Mouse (Mus musculus) hindbrain, embryonic 16.5 days (tissue): ENCODE measurements around the gene Asb2. TPM values are rescaled to one million over a fixed set of nuclear protein-coding genes. Genes with fewer than 3 reads are reported as not detected.

ENCODE experiments used
- ATAC-seq: fragments of 200-750 bp; cut with Nextera tagmentation; 2 replicates; pipeline ENCODE4 v1.8.0; 2017; ENCODE audit warnings: moderate TSS enrichment, moderate library complexity
- H3K27ac ChIP-seq: fragments of 300-500 bp; sonication (generic); 2 replicates; pipeline ENCODE4 v1.5.1; 2014; ENCODE audit warnings: low read depth, mild to moderate bottlenecking, control low read depth, low read length, moderate library complexity
- H3K27me3 ChIP-seq: fragments of 300-500 bp; sonication (generic); replicated peaks from 2 replicates; pipeline ENCODE4 v1.6.1; 2014; ENCODE audit warnings: low read length; ENCODE audit not compliant: control insufficient read depth, insufficient read depth
- H3K36me3 ChIP-seq: fragments of 300-500 bp; sonication (generic); 2 replicates; pipeline ENCODE4 v1.6.1; 2014; ENCODE audit warnings: mild to moderate bottlenecking, low read length, moderate library complexity, mixed read lengths; ENCODE audit not compliant: control insufficient read depth, insufficient read depth
- H3K4me1 ChIP-seq: fragments of 300-500 bp; sonication (generic); 2 replicates; pipeline ENCODE4 v1.6.1; 2014; ENCODE audit warnings: low read depth, low read length; ENCODE audit not compliant: control insufficient read depth, insufficient read depth
- H3K4me2 ChIP-seq: fragments of 300-500 bp; sonication (generic); 2 replicates; pipeline ENCODE4 v1.6.1; 2014; ENCODE audit warnings: mild to moderate bottlenecking, low read length, control low read depth, moderate library complexity
- H3K4me3 ChIP-seq: fragments of 300-500 bp; sonication (generic); 2 replicates; pipeline ENCODE4 v1.5.1; 2014; ENCODE audit warnings: mild to moderate bottlenecking, low read length, control low read depth, moderate library complexity
- H3K9ac ChIP-seq: fragments of 300-500 bp; sonication (generic); 2 replicates; pipeline ENCODE4 v1.6.1; 2014; ENCODE audit warnings: low read depth, mild to moderate bottlenecking, control low read depth, low read length, moderate library complexity
- H3K9me3 ChIP-seq: fragments of 300-500 bp; sonication (generic); 2 replicates; pipeline ENCODE4 v1.6.1; 2014; ENCODE audit warnings: mild to moderate bottlenecking, low read length, moderate library complexity; ENCODE audit not compliant: control insufficient read depth
- WGBS: fragments of 180-500 bp; shearing (Covaris S2); extraction: QIAGEN DNeasy Blood & Tissue Kit; methylation state at CpG from one replicate; pipeline ENCODE4 v1.1.7; 2014; 5-methylcytosine and 5-hydroxymethylcytosine counted together
- polyA plus RNA-seq: library from polyadenylated mRNA; unstranded; fragments of >200 nt; fragmentation: Nextera tagmentation; extraction: Ambion mirVana; gene quantifications from 2 replicates; pipeline ENCODE4 v1.2.1, GENCODE M21; 2015

Gene Asb2
- 1.4 and 2.1 TPM in 2 replicates for polyA plus RNA-seq

DNA sequence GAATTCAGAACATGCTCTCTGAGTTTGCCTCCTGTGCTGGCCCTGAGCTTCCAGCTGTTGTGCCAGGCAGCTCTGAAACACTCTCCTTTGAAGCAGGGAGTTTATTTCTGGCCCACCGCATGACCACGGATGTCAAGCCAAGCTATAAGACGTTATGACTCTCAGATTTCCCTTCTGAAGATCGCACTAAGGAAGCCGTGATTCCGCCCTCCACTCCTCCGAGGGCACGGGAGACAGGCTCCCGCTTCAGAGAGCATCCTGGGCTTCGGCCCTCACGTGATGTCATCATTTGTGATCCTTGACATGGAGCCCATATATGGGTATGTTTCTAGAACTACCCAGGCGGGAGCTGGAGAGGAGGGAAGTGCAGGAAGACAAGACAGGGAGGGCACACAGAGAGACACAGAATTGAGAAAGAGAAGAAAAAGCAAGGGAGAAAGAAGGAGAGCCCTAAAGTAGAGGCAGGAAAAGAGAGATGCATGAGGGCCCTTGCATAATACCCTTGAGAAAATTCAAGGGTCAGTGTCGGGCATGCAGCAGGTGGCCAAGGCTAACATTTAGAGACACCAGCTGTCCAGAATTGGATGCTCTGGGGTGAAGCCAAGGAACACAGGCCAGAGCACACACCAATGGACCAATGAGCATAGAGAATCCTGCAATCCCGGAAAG is at the start of gene Asb2:
TSS of gene Asb2 (minus strand) at position 256 of the 669 bp plus-strand sequence.
- 70% methylated on average over 14 of the region's 14 CpGs for WGBS
- H3K27me3 ChIP-seq, result no peaks in the 10 kb centered on the region

DNA sequence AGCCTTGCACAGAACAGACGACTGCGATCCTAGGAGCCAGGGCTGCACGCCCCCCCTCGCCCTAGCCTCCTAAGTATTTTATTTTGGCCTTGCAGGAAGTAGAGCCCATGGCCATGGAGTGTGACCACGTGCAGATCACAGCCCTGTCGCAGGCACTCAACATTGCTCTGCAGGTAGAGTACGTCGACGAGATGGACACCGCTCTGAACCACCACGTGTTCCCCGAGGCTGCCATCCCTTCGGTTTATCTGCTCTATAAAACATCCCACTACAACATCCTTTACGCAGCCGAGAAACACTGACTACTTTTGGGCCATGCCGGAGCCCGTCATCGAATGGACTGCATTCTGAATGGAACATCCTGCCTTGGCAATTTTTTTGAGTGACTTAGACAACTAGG is 48.3 kb upstream of the Asb2 start:
- Histone ChIP-seq H3K27me3 (no peaks in the 10 kb centered on the region), H3K4me2 (no peak overlapping the region), H3K9ac (no peak overlapping the region), H3K4me3 (no peak overlapping the region), H3K4me1 (no peaks in the 10 kb centered on the region), H3K9me3 (no peaks in the 10 kb centered on the region), H3K27ac (no peak overlapping the region), H3K36me3 (peaks cover 46% of the 10 kb centered on the region)
- no peak for ATAC-seq
- WGBS, result 87% methylated on average over 18 of the region's 18 CpGs

More for the DNA sequence above, at the start of gene Asb2:
- Histone ChIP-seq H3K27ac (no peak within 1 kb of the TSS), H3K4me3 (no peak within 1 kb of the TSS), H3K9ac (no peak within 1 kb of the TSS), H3K4me1 (peaks cover 3% of the 10 kb centered on the region; the same call in 1 of the 2 replicates), H3K9me3 (no peaks in the 10 kb centered on the region), H3K36me3 (no peaks in the 10 kb centered on the region), H3K4me2 (no peak within 1 kb of the TSS)
- ATAC-seq, result no peak

DNA sequence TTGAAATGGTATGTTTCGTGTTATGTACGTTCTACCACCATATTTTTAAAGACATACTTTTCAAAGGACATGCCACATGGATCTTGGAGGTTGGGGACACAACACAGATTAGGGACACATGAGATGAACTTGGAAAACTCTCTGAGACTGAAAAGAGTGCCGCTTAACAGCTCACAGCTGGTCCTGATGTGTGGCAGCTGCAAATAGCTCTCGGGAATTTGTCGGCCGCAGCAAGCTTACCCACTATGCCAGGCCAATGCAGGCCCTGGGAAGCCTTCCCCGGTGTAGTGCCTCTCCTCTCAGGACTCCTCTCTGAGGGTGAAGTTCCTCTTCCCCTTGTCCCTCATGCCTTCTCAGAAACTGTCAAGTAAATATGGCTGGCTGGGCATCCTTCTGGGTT is 41.0 kb upstream of the Asb2 start:
- Histone ChIP-seq H3K4me3 (no peak overlapping the region), H3K4me2 (no peak overlapping the region), H3K36me3 (peaks cover 5% of the 10 kb centered on the region; the same call in 1 of the 2 replicates), H3K9me3 (no peaks in the 10 kb centered on the region), H3K4me1 (no peaks in the 10 kb centered on the region), H3K27ac (no peak overlapping the region), H3K9ac (no peak overlapping the region), H3K27me3 (no peaks in the 10 kb centered on the region)
- no peak for ATAC-seq
- WGBS, result 88% methylated on average over 7 of the region's 7 CpGs

DNA sequence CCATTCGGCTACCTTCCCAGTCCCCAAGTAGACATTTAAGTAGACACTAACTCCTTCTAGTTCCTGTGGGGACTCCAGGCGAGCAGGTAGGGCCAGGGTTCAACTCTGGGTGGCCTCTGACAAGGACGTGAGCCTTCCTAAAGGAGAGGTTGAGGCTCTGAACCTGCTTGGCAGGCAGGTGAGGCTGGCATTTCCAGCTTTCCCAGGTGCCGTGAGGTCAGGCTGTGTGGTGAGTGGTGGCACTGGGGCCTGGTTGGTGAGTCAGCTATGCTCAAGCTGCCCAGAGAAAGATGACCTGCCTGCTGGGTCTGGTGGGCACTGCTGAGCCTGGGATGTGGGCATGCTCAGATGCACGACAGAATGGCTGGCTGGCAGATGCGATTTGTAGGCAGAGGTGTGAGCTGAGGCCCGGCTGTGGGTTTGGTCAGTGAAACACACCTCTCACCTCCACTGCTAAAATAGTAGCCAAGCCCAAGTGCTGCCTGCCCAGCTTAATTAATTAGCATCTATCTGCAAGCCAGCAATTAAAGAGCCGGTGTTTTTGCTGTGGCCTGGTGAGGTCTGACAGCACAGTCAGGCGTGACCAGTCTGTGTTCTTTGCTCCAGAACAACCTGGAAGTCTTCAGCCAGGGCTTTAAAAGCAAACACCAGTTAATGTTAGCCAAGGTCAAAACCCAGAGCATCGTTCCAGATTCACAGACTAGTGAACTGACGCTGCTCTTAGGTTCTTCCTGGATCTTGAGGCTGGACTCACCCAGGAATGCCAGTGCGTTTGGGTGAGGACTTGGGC is 39.9 kb upstream of the Asb2 start:
- H3K27me3 ChIP-seq, result no peaks in the 10 kb centered on the region
- ATAC-seq, result no peak
- no peak overlapping the region for H3K27ac ChIP-seq
- no peaks in the 10 kb centered on the region for H3K9me3 ChIP-seq
- no peak overlapping the region for H3K4me2 ChIP-seq
- H3K9ac ChIP-seq, result no peak overlapping the region
- peaks cover 1% of the 10 kb centered on the region; the same call in 1 of the 2 replicates for H3K36me3 ChIP-seq
- no peaks in the 10 kb centered on the region for H3K4me1 ChIP-seq
- WGBS, result 84% methylated on average over 12 of the region's 12 CpGs
- H3K4me3 ChIP-seq, result no peak overlapping the region

DNA sequence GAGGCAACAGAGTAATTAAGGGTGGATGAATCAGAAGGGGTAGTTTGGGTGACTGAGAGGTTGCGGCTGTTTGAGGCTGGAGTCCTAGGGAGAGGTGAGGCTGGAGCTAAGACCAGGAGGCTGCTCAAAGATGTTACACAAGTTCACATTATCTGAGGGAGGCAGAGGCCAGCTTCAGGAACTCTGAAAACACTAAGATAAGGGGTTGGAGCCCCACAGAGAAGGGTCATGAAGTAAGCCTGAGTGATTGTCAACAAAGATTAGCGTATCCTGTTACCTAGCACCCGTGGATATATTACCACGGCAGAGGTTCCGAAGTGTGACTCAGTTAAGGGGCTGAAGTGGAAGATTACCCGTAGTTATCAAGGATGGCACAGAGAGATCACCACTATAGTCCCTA is 37.7 kb upstream of the Asb2 start:
- Histone ChIP-seq H3K27ac (no peak overlapping the region), H3K4me1 (peaks cover 6% of the 10 kb centered on the region), H3K9me3 (no peaks in the 10 kb centered on the region), H3K4me3 (no peak overlapping the region), H3K36me3 (no peaks in the 10 kb centered on the region), H3K27me3 (no peaks in the 10 kb centered on the region), H3K9ac (no peak overlapping the region), H3K4me2 (no peak overlapping the region)
- WGBS, result 52% methylated on average over 6 of the region's 6 CpGs
- ATAC-seq, result no peak

DNA sequence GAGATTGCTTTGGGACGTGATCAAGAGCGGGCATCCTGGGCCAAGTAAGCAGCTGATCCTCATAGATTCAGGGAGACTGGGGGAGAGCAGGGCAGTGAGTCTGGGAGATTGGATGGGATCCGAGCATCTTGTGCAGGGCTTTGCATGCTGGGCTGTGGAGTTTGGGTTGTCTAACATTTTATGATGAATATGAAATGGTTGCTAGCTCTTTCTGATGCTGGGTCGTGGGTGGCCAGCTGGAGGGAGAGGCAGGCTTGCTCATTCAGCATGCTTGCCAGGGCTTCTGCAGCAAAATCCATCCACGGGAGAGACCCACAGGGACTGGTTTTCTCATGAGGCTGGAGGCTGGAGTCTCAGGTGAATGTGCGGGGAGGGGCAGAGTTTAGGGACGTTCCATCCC is 35.3 kb upstream of the Asb2 start:
- peaks cover 6% of the 10 kb centered on the region for H3K4me1 ChIP-seq
- no peak overlapping the region for H3K9ac ChIP-seq
- H3K36me3 ChIP-seq, result no peaks in the 10 kb centered on the region
- ATAC-seq, result no peak
- no peak overlapping the region for H3K4me2 ChIP-seq
- no peaks in the 10 kb centered on the region for H3K27me3 ChIP-seq
- no peak overlapping the region for H3K27ac ChIP-seq
- no peak overlapping the region for H3K4me3 ChIP-seq
- no peaks in the 10 kb centered on the region for H3K9me3 ChIP-seq
- 86% methylated on average over 7 of the region's 7 CpGs for WGBS

DNA sequence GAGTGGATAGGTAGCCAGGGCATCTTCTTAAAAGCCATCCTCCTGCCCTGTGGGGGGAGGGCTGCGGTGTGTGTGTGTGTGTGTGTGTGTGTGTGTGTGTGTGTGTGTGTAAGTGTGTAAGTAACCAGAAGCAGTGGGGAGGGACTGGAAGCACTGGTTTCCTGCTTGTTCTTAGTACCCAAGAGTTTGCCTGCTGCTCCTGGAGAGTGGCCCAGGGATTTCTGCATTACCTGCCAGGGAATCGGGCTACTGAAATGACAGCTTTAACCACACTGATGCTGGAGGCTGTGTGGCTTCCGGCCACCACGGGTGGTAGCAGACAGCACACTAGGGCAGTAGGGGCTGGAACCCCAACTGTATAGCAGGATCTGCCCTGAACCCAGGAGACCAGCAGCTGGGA is 34.2 kb upstream of the Asb2 start:
- peaks cover 6% of the 10 kb centered on the region for H3K4me1 ChIP-seq
- H3K4me2 ChIP-seq, result no peak overlapping the region
- ATAC-seq, result no peak
- no peak overlapping the region for H3K4me3 ChIP-seq
- H3K27ac ChIP-seq, result no peak overlapping the region
- no peaks in the 10 kb centered on the region for H3K9me3 ChIP-seq
- no peaks in the 10 kb centered on the region for H3K36me3 ChIP-seq
- 83% methylated on average over 4 of the region's 4 CpGs for WGBS
- no peaks in the 10 kb centered on the region for H3K27me3 ChIP-seq
- no peak overlapping the region for H3K9ac ChIP-seq

DNA sequence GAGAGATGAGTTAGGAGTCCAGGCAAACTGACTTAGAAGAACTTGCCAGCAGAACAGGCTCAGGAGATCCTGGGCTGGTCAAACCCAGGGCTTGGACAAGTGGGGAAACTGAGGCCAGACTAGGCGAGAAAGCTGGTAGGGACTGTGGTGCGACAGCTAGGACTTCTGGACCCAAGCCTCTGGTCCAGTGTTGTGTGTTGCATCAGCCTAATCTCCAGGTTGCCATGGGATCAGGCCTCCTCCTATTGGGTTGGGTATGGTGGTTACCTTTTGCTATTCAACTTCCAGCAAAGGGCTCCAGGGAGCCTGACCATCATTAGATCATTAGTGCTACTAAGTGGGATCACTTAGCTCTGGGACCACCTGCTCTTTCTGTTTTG is 33.5 kb upstream of the Asb2 start:
- H3K27me3 ChIP-seq, result no peaks in the 10 kb centered on the region
- H3K4me2 ChIP-seq, result peak overlapping the region; percentile 85
- H3K4me3 ChIP-seq, result peak overlapping the region; percentile 78
- no peaks in the 10 kb centered on the region for H3K9me3 ChIP-seq
- WGBS, result 64% methylated on average over 2 of the region's 2 CpGs
- H3K27ac ChIP-seq, result no peak overlapping the region
- no peak for ATAC-seq
- H3K4me1 ChIP-seq, result peaks cover 6% of the 10 kb centered on the region
- H3K36me3 ChIP-seq, result no peaks in the 10 kb centered on the region
- H3K9ac ChIP-seq, result peak overlapping the region; percentile 99

DNA sequence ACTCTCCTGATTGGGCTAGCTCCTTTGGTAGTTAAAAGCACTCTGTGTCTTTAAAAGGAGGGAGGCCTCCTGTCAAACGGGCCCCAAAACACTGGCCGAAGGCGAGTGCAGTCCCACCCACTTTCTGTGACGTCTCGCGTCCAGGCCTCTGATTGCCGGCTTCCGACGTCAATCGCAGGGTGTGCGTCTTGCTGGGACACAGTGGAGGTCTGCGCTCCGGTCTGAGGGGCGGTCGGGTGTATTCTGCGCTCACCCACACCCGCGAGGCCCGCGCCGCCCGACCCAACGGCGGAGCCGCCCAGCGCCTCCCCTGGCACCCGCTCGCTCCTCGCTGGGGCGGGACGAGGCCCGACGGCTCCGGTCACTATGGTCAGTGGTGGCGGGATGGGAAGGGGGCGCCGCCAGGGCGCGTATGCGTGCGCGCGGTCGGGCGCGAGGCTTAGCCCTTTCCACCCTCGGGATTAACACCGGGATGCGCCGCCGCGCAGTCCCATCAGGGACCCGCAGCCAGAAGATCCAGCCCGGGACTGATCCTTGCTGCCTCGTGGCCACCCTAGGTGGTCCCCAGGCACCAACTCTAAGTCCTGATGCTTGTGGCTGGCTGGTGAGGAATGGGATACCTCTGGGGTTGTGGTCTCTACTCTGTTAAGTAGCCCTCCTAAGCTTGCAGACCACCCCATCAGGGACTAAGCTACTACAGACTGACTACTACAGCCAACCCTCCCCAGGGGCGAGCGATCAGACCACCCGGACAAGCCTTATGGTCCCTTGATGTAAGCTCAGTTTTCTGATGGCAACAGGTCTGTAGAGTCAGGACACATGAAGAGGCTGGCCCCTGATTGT is 32.9 kb upstream of the Asb2 start, which contains the start of gene Otub2:
TSS of gene Otub2 (plus strand) at position 178 of the 843 bp plus-strand sequence.
- Histone ChIP-seq H3K4me1 (peaks cover 6% of the 10 kb centered on the region), H3K27me3 (no peaks in the 10 kb centered on the region), H3K27ac (peak within 1 kb of the TSS; percentile 74), H3K4me2 (peak within 1 kb of the TSS; percentile 85), H3K9me3 (no peaks in the 10 kb centered on the region), H3K9ac (peak within 1 kb of the TSS; percentile 99), H3K4me3 (peak within 1 kb of the TSS; percentile 78), H3K36me3 (no peaks in the 10 kb centered on the region)
- 0% methylated on average over 57 of the region's 58 CpGs for WGBS
- peak; percentile 99 for ATAC-seq
